In the genomic region with DNA sequence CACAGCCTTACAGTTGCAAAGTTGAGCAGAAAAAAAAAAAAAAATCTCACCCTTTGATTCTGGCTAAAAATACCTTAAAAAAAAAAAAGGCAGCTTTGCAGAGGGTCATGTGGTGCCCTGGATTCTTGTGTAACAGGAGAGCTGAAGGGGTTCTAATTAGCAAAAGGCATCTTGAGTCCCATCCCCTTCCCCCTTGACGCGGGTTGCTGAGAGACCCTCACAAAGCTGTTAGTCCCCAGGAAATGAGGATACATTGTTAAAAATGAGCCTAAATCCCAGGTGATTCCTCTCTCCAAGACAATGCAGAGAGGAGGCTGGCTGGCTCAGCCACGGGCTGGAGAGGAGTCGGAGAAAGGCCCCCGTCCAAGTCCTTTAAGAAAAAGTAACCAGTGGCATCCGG, we compare ENCODE assay signal across 11 mouse cellular contexts. TPM values are rescaled to one million over a fixed set of nuclear protein-coding genes. Genes with fewer than 3 reads are reported as not detected.
DNase-seq lines count a peak whose midpoint lies in the region; ATAC-seq and TF ChIP-seq lines count a peak whose summit lies in the region.
"Had no signal": no experiment of that assay in that cellular context is flagged by ENCODE, and none has a peak within 500 bp of the region (broad histone marks: within the 10 kb centered on the region; RNA-seq: fewer than 3 reads in every experiment).

No protein-coding gene starts in this region.

- no peak overlapping the region for H3K4me3 ChIP-seq in stomach, embryonic 14.5 days (ENCODE audit: low read depth, low read length)
- no peak overlapping the region for H3K4me3 ChIP-seq in stomach, postnatal 0 days (ENCODE audit: low read depth, low read length)
- no peak overlapping the region for H3K4me3 ChIP-seq in limb, embryonic 13.5 days
- H3K4me3 ChIP-seq: liver, embryonic 15.5 days had no signal

- no peaks in the 10 kb centered on the region for H3K36me3 ChIP-seq in stomach, embryonic 14.5 days (ENCODE audit: control insufficient read depth, insufficient read depth, low read length)
- H3K36me3 ChIP-seq in stomach, postnatal 0 days (ENCODE audit: control insufficient read depth, insufficient read depth, low read length) = no peaks in the 10 kb centered on the region
- H3K36me3 ChIP-seq in limb, embryonic 13.5 days = no peaks in the 10 kb centered on the region
- H3K36me3 ChIP-seq: liver, embryonic 15.5 days had no signal

- no peak overlapping the region for H3K9ac ChIP-seq in stomach, embryonic 14.5 days (replicated peaks; ENCODE audit: low read depth, low read length)
- no peak overlapping the region for H3K9ac ChIP-seq in stomach, postnatal 0 days (ENCODE audit: low read length)
- H3K9ac ChIP-seq in limb, embryonic 13.5 days = no peak overlapping the region
- H3K9ac ChIP-seq: liver, embryonic 15.5 days had no signal

- H3K4me2 ChIP-seq in stomach, embryonic 14.5 days (replicated peaks; ENCODE audit: low read depth, low read length) = peak overlapping the region; percentile 39
- H3K4me2 ChIP-seq in stomach, postnatal 0 days (replicated peaks; ENCODE audit: low read depth) = no peak overlapping the region
- H3K4me2 ChIP-seq in limb, embryonic 13.5 days (replicated peaks) = peak overlapping the region; percentile 69; the same call in 1 of the 2 replicates
- H3K4me2 ChIP-seq: liver, embryonic 15.5 days had no signal

- no peak for TF ChIP-seq CTCF in stomach, postnatal 0 days (IDR thresholded peaks at IDR 0.05; ENCODE audit: low read depth)

- WGBS in stomach, embryonic 14.5 days = 57% methylated on average over 6 of the region's 6 CpGs
- 62% methylated on average over 6 of the region's 6 CpGs for WGBS in stomach, postnatal 0 days
- WGBS in limb, embryonic 13.5 days = 33% methylated on average over 6 of the region's 6 CpGs

- no peak for TF ChIP-seq EP300 in stomach, postnatal 0 days (optimal IDR thresholded peaks at IDR 0.05)

- no peaks in the 10 kb centered on the region for H3K27me3 ChIP-seq in stomach, embryonic 14.5 days (ENCODE audit: control insufficient read depth, insufficient read depth, low read length)
- H3K27me3 ChIP-seq in stomach, postnatal 0 days (ENCODE audit: control insufficient read depth, insufficient read depth, low read length) = no peaks in the 10 kb centered on the region
- H3K27me3 ChIP-seq in limb, embryonic 13.5 days = no peaks in the 10 kb centered on the region
- H3K27me3 ChIP-seq: liver, embryonic 15.5 days; Patski had no signal

- DNase-seq in cerebellum, adult 11 months = peak; percentile 22
- no peak for DNase-seq in stomach, postnatal 0 days (ENCODE audit: low spot score)
- no peak for DNase-seq in adrenal gland, postnatal 14 days
- DNase-seq in urinary bladder, postnatal 25 days (ENCODE audit: low spot score) = no peak
- DNase-seq: thymus, adult 2 months had no signal

- H3K27ac ChIP-seq in stomach, embryonic 14.5 days (ENCODE audit: low read length) = no peak overlapping the region
- H3K27ac ChIP-seq in stomach, postnatal 0 days (replicated peaks) = no peak overlapping the region
- no peak overlapping the region for H3K27ac ChIP-seq in limb, embryonic 13.5 days
- H3K27ac ChIP-seq: liver, embryonic 15.5 days had no signal

- no peaks in the 10 kb centered on the region for H3K9me3 ChIP-seq in stomach, embryonic 14.5 days (ENCODE audit: control insufficient read depth, low read depth, low read length)
- H3K9me3 ChIP-seq in stomach, postnatal 0 days (ENCODE audit: control insufficient read depth, low read length) = no peaks in the 10 kb centered on the region
- no peaks in the 10 kb centered on the region for H3K9me3 ChIP-seq in limb, embryonic 13.5 days
- H3K9me3 ChIP-seq: liver, embryonic 15.5 days had no signal

- H3K4me1 ChIP-seq in stomach, embryonic 14.5 days (ENCODE audit: control insufficient read depth, insufficient read depth, low read length) = peaks cover 21% of the 10 kb centered on the region
- 0 out of 2 replicates have a peak, but pooled peaks cover 3% of the 10 kb centered on the region for H3K4me1 ChIP-seq in stomach, postnatal 0 days (replicated peaks; ENCODE audit: control insufficient read depth, insufficient read depth)
- H3K4me1 ChIP-seq in limb, embryonic 13.5 days = peaks cover 28% of the 10 kb centered on the region
- H3K4me1 ChIP-seq: liver, embryonic 15.5 days had no signal

- no peak for ATAC-seq in cerebellum, adult (ENCODE audit: insufficient number of reproducible peaks, low FRiP score, low TSS enrichment)
- no peak for ATAC-seq in stomach, embryonic 14.5 days (ENCODE audit: insufficient number of reproducible peaks, insufficient read depth, low FRiP score, low read depth)
- ATAC-seq in stomach, postnatal 0 days (ENCODE audit: low FRiP score, low TSS enrichment) = no peak
- ATAC-seq in limb, embryonic 13.5 days (ENCODE audit: low FRiP score, low read depth) = no peak
- no peak for ATAC-seq in activated CD4-positive, CD25-positive, alpha-beta regulatory T cell, adult 4 months
- ATAC-seq: Patski had no signal

RNA-seq across cellular contexts. Expression of a gene that starts 36.6 kb away (rescaled TPM):
- polyA plus RNA-seq in stomach, embryonic 14.5 days (2014; fragmentation: Nextera tagmentation; extraction: Ambion mirVana) = 47.6 and 47.9 TPM in 2 replicates
- 14.0 TPM in 2 replicates for polyA plus RNA-seq in stomach, postnatal 0 days (2015; fragmentation: Nextera tagmentation; extraction: Ambion mirVana)
- 47.8 and 51.1 TPM in 2 replicates for polyA plus RNA-seq in limb, embryonic 13.5 days (2015; fragmentation: Nextera tagmentation; extraction: Ambion mirVana)
- total RNA-seq in adrenal gland, postnatal 14 days (2021) = 7.8 and 7.9 TPM in 2 replicates
- not detected for polyA plus RNA-seq in activated CD4-positive, CD25-positive, alpha-beta regulatory T cell, adult 4 months (2017; shearing (Covaris generic))

Comparison
In these comparisons a context has a peak if more than half of its experiments do, and no peak if none do; other contexts are left out.
1. RNA of a gene that starts 36.6 kb away (polyA plus RNA-seq): 47.8 to 51.1 TPM in limb, embryonic 13.5 days, 47.6 to 47.9 TPM in stomach, embryonic 14.5 days and 14.0 TPM in stomach, postnatal 0 days; not detected in activated CD4-positive, CD25-positive, alpha-beta regulatory T cell, adult 4 months; every median in the first group is over 10 times any median in the second.